Mouse (Mus musculus): ENCODE results near the gene Pi4k2a.
A peak's percentile ranks its signal among the peaks of the same experiment; 100 is the strongest.

Gene Pi4k2a

DNA sequence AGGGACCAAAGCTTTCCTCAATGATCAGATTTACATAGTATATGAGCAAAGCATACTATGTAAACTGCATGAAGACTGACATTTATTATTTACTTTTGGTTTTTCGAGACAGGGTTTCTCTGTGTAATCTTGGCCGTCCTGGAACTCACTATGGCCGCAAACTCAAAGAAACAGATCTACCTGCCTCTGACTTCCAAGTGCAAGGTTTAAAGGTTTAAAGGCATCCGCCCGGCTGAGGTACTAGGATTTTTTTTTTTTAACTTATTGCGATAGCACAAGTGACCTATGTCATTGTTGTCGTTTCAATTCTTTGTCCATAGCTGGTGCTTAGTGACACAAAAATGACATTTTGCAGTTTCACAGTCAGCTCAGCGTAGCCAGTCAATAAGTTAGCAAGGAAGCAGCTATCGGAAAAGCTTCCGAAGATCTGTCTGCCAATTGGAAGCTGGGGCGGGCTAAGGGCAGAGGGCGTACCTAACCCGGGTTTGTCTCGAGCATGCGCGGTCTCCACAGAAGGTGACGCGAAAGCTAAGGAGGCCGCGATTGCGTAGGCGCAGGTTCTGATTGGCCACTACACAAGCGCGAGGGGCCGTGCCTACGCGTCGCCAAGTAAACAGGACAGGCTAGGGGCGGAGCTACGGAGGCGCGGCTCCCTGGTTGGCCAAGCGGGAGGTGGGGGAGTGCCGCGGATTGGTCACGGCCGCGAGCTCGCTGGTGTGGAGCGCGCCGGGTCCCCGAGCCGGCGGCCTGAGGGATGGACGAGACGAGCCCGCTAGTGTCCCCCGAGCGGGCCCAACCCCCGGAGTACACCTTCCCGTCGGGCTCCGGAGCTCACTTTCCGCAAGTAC is at the start of gene Pi4k2a:
Gene Pi4k2a, plus strand, starts transcription at position 723 of the 848 bp plus-strand sequence.
- peak; percentile 99 for DNase-seq (ENCODE audit: low spot score in 2 of 2)

DNA sequence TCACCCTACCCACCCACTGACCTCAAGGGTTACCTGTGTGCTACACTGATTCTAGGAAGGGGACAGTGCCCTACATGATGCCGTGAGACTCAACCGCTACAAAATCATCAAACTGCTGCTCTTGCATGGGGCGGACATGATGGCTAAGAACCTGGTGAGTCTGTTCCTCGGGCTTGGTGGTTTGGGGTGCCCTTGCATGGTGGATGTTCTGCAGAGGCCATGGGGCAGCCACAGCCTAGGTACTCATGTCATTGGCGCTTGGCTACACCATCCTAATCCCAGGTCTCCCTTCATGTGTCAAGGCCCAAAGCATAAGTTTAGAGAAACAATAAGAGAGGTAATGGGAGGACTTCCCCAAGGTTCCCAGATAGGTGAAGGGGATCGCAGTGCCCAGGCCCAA is 46.3 kb upstream of the Pi4k2a start:
- DNase-seq (ENCODE audit: low spot score in 2 of 2), result no peak

- DNase-seq (ENCODE audit: low spot score in 2 of 2), result peak; percentile 32 to 49
Observed at GRCm38 (mm10) chr19:42045269-42046102, 44.8 kb upstream of the Pi4k2a start, which contains the start of gene Hoga1. Gene Hoga1 (plus strand): TSS chr19:42045610.

- DNase-seq (ENCODE audit: low spot score in 2 of 2), result no peak
Observed at GRCm38 (mm10) chr19:42050251-42050650, 40.0 kb upstream of the Pi4k2a start.

- no peak for DNase-seq (ENCODE audit: low spot score in 2 of 2)
Observed at GRCm38 (mm10) chr19:42051351-42051750, 38.9 kb upstream of the Pi4k2a start.

- no peak for DNase-seq (ENCODE audit: low spot score in 2 of 2)
Observed at GRCm38 (mm10) chr19:42051948-42052347, 38.3 kb upstream of the Pi4k2a start, which contains the start of gene 4933411K16Rik. Gene 4933411K16Rik (plus strand): TSS chr19:42052248.

- no peak for DNase-seq (ENCODE audit: low spot score in 2 of 2)
Observed at GRCm38 (mm10) chr19:42054255-42054654, 36.0 kb upstream of the Pi4k2a start.

DNA sequence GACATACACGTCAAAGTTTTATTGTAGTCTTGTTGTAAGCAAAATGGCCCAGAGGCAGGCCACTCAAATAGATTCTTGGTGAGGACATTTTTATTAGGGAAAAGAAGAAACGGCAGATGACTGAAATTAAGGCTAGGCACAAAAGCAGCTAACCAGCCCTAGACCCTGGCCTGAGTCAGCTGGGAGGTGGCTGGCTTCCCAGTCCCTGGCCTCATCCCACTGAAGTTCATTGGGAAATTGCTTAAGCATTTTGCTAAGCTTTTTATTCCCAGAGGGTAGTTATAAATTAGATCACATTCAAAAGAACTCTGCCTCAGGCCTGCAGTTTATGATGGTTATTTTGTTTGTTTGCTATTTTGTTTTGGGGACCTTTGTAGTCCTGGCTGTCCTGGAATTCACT is 34.4 kb upstream of the Pi4k2a start:
- no peak for DNase-seq (ENCODE audit: low spot score in 2 of 2)

DNA sequence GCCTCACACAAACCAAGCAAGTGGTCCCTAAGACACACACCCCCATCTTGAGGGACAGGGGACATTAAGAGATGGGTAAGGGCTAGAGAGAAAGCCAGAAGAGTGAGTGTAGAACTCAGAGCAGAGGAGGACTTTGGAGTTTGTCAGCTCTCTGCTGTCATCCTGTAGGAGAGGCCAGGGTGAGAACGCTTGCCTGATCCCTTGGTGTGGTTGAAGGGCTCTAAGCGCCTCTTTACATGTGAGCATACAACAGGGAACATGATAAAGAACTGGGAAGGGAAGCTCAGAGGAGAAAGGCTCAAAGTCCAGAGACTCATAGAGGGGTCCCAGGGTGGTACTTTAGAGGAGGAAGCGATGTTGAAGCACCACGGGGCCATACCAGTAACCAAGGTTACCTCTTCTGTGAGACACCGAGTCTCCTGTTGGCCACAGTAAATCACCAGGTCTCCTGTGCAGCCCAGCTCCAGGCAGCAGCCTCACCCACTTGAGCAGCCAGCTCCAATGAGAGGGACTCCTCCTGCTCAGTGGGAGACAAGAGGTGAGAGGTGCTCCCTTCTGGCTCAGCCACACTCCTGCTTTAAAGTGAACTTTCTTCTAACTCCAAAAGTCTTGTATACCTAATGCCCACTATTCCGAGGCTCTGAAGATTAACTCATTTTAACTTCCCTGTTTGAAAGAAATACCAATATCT is 33.4 kb upstream of the Pi4k2a start:
- no peak for DNase-seq (ENCODE audit: low spot score in 2 of 2)

DNA sequence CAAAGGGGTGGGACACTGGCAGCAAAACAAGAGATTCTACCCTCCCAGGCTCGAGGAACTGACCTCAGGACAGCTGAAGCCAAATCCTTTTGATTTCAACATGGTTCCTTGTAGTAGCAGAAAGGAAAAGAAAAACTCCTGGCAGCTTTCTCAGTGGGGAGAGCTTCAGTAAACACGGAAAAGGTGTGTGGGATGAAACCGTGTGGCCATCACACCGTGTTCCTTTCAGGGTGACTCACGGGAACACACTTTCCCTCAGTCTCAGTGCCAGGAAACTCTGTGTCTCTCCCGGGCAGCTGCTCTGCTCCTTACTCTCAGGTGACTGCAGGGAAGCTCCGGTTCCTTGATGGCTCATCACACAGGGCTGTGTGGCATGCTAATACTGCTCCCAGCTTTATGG is 31.8 kb upstream of the Pi4k2a start:
- DNase-seq (ENCODE audit: low spot score in 2 of 2), result no peak

DNA sequence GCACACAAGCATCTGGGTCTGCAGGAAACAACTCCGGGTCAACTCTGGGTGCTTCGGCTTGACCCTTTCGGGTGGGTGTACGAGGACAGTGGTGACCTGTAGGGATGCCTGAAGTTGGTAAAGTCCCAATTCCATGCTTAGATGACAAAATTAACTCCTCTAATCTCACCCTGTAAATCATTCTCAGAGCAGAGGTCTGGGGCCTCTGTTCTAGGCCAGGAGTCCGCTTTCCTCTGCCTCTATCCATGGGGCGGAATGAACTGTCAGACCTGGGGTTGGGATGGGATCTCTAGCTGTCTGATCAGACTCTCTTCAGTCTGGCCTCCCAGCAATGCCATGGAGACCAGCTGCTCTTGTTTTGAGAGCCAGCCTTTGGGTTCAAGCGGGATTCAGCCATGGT is 28.8 kb upstream of the Pi4k2a start:
- DNase-seq (ENCODE audit: low spot score in 2 of 2), result no peak

DNA sequence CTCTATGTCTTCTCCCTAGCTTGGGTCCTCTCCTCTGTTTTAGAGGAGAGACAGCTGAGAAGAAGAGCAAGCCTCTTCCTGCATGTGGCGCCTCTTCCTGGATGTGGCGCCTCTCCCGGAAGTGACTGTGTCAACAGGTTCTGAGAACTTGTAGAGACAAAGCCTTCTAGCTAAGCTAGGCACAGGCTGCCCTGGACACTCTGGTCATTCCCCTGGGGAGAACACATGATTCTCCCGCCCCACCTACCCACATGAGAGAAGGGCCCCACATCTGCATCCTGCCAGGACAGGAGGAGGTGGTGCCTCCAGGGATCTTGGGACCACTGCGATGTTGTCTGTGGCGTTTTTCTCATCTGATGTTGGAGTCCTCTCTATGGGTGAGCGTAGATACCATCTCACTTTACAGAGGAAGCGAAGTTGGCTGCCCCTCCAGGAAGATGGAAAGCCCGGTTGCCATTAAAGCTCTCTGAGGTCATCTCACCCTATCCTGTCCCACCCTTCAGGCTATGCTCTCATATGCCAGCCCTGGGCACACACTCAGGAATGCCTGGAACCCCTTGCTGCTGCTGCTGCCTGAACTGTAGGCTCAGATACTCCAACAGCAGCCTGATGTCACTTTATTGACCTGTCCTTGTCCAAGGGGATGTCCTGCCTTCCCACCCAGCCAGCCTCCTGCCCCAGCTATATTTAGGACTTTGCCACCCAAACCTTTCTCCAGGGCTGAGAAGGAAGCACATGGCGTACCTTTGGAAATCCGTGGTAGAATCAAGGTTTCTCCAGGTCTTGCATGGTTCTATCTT is 21.6 kb upstream of the Pi4k2a start:
- DNase-seq (ENCODE audit: low spot score in 2 of 2), result no peak

DNA sequence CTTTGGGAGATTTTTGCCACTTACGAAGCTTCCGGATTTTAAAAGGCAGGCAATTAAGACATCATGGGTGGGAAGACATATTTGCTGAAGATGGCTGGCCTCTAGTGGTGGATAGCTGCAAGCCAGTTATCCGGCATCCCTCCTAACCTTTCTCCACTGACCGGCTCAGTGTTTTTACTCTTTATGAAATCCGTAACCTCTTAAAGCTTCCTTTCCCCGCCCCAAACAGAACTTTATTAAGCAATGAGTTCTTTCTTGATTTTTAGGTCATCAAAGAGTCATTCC is 21.1 kb upstream of the Pi4k2a start:
- DNase-seq (ENCODE audit: low spot score in 2 of 2), result no peak

DNA sequence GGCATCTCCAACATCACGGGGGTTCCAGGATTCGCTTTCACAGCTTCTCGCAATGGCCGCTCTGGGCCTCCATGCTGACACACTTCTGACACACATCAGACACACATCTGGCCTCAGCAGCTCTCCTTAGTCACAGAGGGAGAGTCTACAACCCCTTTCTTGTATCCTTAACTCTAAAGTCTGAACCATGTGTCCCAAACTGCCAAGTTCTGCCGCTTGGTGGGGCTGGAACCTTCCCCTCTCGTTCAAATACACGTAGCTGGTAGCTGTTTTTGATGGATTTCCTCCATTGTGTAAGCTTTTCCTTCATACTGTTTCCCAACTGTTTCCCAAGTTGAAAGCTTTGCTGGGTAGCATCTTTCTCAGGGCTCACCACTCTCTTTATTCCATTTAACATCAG is 19.0 kb upstream of the Pi4k2a start:
- DNase-seq (ENCODE audit: low spot score in 2 of 2), result no peak

DNA sequence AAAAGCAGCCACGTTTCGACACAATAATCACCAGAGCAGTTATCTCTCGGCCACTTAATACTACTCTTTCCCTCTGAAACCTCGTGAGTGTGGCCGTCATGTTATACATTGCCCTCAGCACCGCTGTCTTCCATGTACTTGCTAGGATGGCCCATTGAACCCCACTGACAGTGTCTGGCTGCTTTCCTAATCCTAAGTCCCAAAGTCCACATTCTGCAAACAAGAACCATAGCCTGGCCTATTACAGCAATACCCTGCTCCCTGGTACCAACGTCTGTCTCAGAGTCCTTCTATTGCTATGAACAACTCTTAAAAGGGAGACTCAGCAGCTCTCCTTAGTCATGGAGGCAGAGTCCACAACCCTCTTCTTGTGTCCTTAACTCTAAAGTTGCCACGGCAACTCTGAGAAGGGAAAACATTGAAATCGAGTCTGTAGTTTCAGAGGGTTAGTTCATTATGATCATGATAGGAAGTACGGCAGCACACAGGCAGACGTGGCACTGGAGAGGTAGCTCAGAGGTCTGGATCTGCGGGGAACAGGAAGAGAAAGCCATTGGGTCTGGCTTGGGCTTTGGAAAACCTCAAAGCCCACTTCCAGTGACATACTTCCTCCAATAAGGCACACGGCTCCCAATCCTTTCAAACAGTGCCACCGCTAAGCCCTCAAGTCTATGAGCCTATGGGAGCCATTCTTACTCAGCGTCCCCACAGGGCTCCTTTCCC is 18.2 kb upstream of the Pi4k2a start:
- no peak for DNase-seq (ENCODE audit: low spot score in 2 of 2)

DNA sequence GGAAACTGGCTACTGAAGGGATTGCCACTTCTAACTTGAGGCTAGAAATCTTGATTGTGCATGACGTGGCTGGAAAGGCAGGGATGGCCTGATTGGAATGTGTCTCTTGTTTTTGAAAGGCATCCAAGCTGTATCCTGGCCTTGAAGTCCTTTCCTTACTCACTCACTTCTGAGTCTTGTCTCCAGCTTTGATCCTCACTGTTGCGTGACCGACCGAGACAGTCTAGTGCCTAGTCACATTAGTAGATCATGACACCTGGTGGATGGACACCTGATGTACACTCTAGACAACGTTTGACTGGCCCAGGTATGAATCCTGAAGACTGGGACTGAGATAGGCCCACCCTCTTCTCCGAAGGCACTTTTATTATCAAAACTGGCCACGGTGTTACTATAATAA is 17.5 kb upstream of the Pi4k2a start:
- DNase-seq (ENCODE audit: low spot score in 2 of 2), result no peak

DNA sequence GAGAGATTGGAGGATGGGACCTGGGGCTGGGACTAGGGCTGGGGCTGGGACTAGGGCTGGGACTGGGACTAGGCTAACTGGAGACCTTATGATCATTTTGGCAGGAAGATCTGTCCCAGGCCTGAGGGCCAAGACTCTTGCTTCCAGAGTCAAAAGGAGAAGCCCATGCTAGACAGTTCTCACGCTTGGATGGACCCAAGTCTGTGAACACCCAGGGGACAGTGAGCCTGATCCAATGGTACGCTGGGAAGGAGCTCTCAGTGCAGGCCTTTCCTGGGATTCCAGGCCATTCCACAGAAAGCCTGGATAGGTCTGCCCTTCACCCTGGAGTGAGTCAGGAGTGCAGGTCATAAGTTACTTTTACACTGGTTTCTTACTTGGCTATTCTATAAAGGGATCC is 15.2 kb upstream of the Pi4k2a start:
- no peak for DNase-seq (ENCODE audit: low spot score in 2 of 2)

GRCm38 (mm10) chr19:42075992-42076391 is 14.3 kb upstream of the Pi4k2a start:
- no peak for DNase-seq (ENCODE audit: low spot score in 2 of 2)

GRCm38 (mm10) chr19:42078566-42078965 is 11.7 kb upstream of the Pi4k2a start:
- no peak for DNase-seq (ENCODE audit: low spot score in 2 of 2)

DNA sequence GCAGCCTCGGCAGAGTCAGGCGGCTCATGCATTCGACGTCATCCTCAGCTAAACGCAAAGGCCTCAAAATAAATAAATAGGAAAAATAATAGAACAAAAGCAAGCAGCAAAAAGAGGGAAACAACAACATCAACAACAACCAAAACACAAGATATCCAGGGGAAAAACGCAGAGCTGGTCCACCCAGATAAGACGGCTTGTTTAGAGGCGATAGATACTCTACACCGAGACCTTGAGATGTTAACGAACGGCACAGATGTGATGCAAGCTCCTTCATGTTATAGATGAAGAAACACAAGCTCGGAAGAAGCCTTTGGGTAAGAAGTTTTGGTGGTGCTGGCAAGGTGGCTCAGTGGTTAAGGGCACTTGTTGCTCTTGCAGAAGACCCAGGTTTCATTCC is 11.3 kb upstream of the Pi4k2a start:
- DNase-seq (ENCODE audit: low spot score in 2 of 2), result no peak

DNA sequence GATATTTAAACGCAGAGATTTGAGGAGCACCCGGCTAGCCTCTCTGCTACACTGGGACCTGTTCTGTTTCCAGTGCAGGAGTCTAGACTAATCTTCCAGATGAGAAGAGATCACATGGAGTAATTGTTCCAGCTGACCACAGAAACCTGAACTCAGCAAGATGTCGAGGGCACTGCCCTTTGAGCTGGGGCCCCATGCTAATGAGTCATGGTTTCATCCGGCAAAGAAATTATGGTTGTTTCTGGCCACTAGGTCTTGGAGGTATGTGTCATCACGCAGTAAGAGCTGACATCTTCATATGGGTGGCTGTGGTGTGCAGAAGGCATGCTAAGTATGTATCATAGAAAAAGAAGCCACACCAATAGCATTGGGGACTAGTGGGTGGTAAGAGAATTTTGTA is 10.3 kb upstream of the Pi4k2a start:
- DNase-seq (ENCODE audit: low spot score in 2 of 2), result no peak
